In genomic region chr5:146792140-146792791, GRCm38 (mm10) we compare ENCODE assay signal across 9 mouse cellular contexts. TPM values are rescaled to one million over a fixed set of nuclear protein-coding genes. Genes with fewer than 3 reads are reported as not detected.
DNase-seq lines count a peak whose midpoint lies in the region; ATAC-seq and TF ChIP-seq lines count a peak whose summit lies in the region.
"Had no signal": no experiment of that assay in that cellular context is flagged by ENCODE, and none has a peak within 500 bp of the region (broad histone marks: within the 10 kb centered on the region; RNA-seq: fewer than 3 reads in every experiment).

No protein-coding gene starts in this region.

- WGBS in forebrain, postnatal 0 days, result 82% methylated on average over 7 of the region's 7 CpGs
- 75% methylated on average over 7 of the region's 7 CpGs for WGBS in forebrain, embryonic 16.5 days
- 88% methylated on average over 7 of the region's 7 CpGs for WGBS in midbrain, embryonic 14.5 days
- 85% methylated on average over 7 of the region's 7 CpGs for whole genome bisulfite sequencing in midbrain, embryonic 10.5 days
- WGBS in stomach, embryonic 15.5 days, result 59% methylated on average over 7 of the region's 7 CpGs

- H3K4me1 ChIP-seq in forebrain, postnatal 0 days (ENCODE audit: insufficient read depth), result peaks cover 10% of the 10 kb centered on the region
- H3K4me1 ChIP-seq in forebrain, embryonic 16.5 days (replicated peaks; ENCODE audit: control insufficient read depth, insufficient read depth, low read length), result peaks cover 28% of the 10 kb centered on the region
- H3K4me1 ChIP-seq in midbrain, embryonic 14.5 days (ENCODE audit: control insufficient read depth, insufficient read depth, low read length), result peaks cover 20% of the 10 kb centered on the region
- peaks cover 54% of the 10 kb centered on the region for H3K4me1 ChIP-seq in midbrain, embryonic 10.5 days
- H3K4me1 ChIP-seq in stomach, embryonic 15.5 days, result peaks cover 39% of the 10 kb centered on the region

- TF ChIP-seq CTCF in forebrain, postnatal 0 days (IDR thresholded peaks at IDR 0.05; ENCODE audit: low read depth), result no peak

- no peak overlapping the region for H3K4me3 ChIP-seq in forebrain, postnatal 0 days (ENCODE audit: low read depth, low read length)
- H3K4me3 ChIP-seq in forebrain, embryonic 16.5 days (replicated peaks; ENCODE audit: low read length), result no peak overlapping the region
- H3K4me3 ChIP-seq in midbrain, embryonic 14.5 days (replicated peaks; ENCODE audit: low read depth, low read length), result no peak overlapping the region
- no peak overlapping the region for H3K4me3 ChIP-seq in midbrain, embryonic 10.5 days
- H3K4me3 ChIP-seq in stomach, embryonic 15.5 days (replicated peaks), result no peak overlapping the region

- ATAC-seq in forebrain, postnatal 0 days, result no peak
- ATAC-seq in forebrain, embryonic 16.5 days, result no peak
- ATAC-seq in midbrain, embryonic 14.5 days (ENCODE audit: low FRiP score, low TSS enrichment), result no peak
- ATAC-seq in stomach, embryonic 15.5 days (ENCODE audit: insufficient read depth, low FRiP score, low read depth), result no peak

- H3K27ac ChIP-seq in forebrain, postnatal 0 days (ENCODE audit: low read depth, low read length), result no peak overlapping the region
- H3K27ac ChIP-seq in forebrain, embryonic 16.5 days (ENCODE audit: low read length), result no peak overlapping the region
- H3K27ac ChIP-seq in midbrain, embryonic 14.5 days (replicated peaks; ENCODE audit: low read depth, low read length), result no peak overlapping the region
- H3K27ac ChIP-seq in midbrain, embryonic 10.5 days (replicated peaks), result no peak overlapping the region
- H3K27ac ChIP-seq in stomach, embryonic 15.5 days, result no peak overlapping the region

- no peaks in the 10 kb centered on the region for H3K36me3 ChIP-seq in forebrain, postnatal 0 days (ENCODE audit: insufficient read depth)
- no peaks in the 10 kb centered on the region for H3K36me3 ChIP-seq in forebrain, embryonic 16.5 days (ENCODE audit: control insufficient read depth, insufficient read depth)
- no peaks in the 10 kb centered on the region for H3K36me3 ChIP-seq in midbrain, embryonic 14.5 days (ENCODE audit: control insufficient read depth, insufficient read depth, low read length)
- peaks cover under 1% of the 10 kb centered on the region; the same call in 1 of the 2 replicates for H3K36me3 ChIP-seq in midbrain, embryonic 10.5 days
- H3K36me3 ChIP-seq in stomach, embryonic 15.5 days, result no peaks in the 10 kb centered on the region

- peak overlapping the region; percentile 2 for H3K4me2 ChIP-seq in forebrain, postnatal 0 days (ENCODE audit: low read depth)
- H3K4me2 ChIP-seq in forebrain, embryonic 16.5 days (ENCODE audit: low read length), result no peak overlapping the region; the same call in 1 of the 2 replicates
- peak overlapping the region; percentile 81; the same call in 1 of the 2 replicates for H3K4me2 ChIP-seq in midbrain, embryonic 14.5 days (ENCODE audit: low read length)
- H3K4me2 ChIP-seq in stomach, embryonic 15.5 days, result peak overlapping the region; percentile 74; the same call in 1 of the 2 replicates

- H3K9ac ChIP-seq in forebrain, postnatal 0 days, result no peak overlapping the region
- no peak overlapping the region for H3K9ac ChIP-seq in forebrain, embryonic 16.5 days (replicated peaks; ENCODE audit: low read depth, low read length)
- no peak overlapping the region for H3K9ac ChIP-seq in midbrain, embryonic 14.5 days (replicated peaks; ENCODE audit: low read length)
- H3K9ac ChIP-seq in stomach, embryonic 15.5 days, result no peak overlapping the region

- no peaks in the 10 kb centered on the region for H3K27me3 ChIP-seq in forebrain, postnatal 0 days (ENCODE audit: insufficient read depth, low read length)
- H3K27me3 ChIP-seq in forebrain, embryonic 16.5 days (replicated peaks; ENCODE audit: control insufficient read depth, insufficient read depth, low read length), result no peaks in the 10 kb centered on the region
- H3K27me3 ChIP-seq in midbrain, embryonic 14.5 days (ENCODE audit: control insufficient read depth, insufficient read depth, low read length), result no peaks in the 10 kb centered on the region
- H3K27me3 ChIP-seq in midbrain, embryonic 10.5 days (ENCODE audit: low read depth, poor library complexity, severe bottlenecking), result no peaks in the 10 kb centered on the region
- H3K27me3 ChIP-seq in stomach, embryonic 15.5 days (replicated peaks), result no peaks in the 10 kb centered on the region

- DNase-seq in forebrain, postnatal 0 days, result no peak
- no peak for DNase-seq in midbrain, embryonic 14.5 days
- DNase-seq in midbrain, embryonic 10.5 days (ENCODE audit: low spot score), result no peak
- DNase-seq in kidney, postnatal 25 days, result peak; percentile 51 to 67
- DNase-seq in left cerebral cortex, adult 18-20 months (ENCODE audit: low spot score in 2 of 2), result no peak
- DNase-seq in left cerebral cortex, adult 8-10 months (ENCODE audit: low spot score in 2 of 2), result no peak
- DNase-seq: gastrocnemius, postnatal 14 days had no signal

- H3K9me3 ChIP-seq in forebrain, postnatal 0 days (ENCODE audit: low read length), result no peaks in the 10 kb centered on the region
- H3K9me3 ChIP-seq in forebrain, embryonic 16.5 days (ENCODE audit: control insufficient read depth, low read length), result no peaks in the 10 kb centered on the region
- H3K9me3 ChIP-seq in midbrain, embryonic 14.5 days (ENCODE audit: control insufficient read depth, low read length), result no peaks in the 10 kb centered on the region
- H3K9me3 ChIP-seq in midbrain, embryonic 10.5 days (replicated peaks), result no peaks in the 10 kb centered on the region
- H3K9me3 ChIP-seq in stomach, embryonic 15.5 days, result no peaks in the 10 kb centered on the region

RNA-seq across cellular contexts. Expression of gene Usp12, which starts 2.5 kb away (rescaled TPM):
- 27.9 and 31.1 TPM in 2 replicates for total RNA-seq in forebrain, postnatal 0 days (2014; rRNA removed)
- 13.7 and 16.2 TPM in 2 replicates for polyA plus RNA-seq in forebrain, postnatal 0 days (2015; fragmentation: Nextera tagmentation; extraction: Ambion mirVana)
- 16.9 and 17.5 TPM in 2 replicates for polyA plus RNA-seq in forebrain, embryonic 16.5 days (2015; fragmentation: Nextera tagmentation; extraction: Ambion mirVana)
- polyA plus RNA-seq in midbrain, embryonic 14.5 days (2014; fragmentation: Nextera tagmentation; extraction: Ambion mirVana), result 11.2 and 13.1 TPM in 2 replicates
- 14.4 and 14.6 TPM in 2 replicates for polyA plus RNA-seq in midbrain, embryonic 10.5 days (2016; fragmentation: Nextera tagmentation; extraction: Ambion mirVana)
- 18.9 and 20.8 TPM in 2 replicates for polyA plus RNA-seq in stomach, embryonic 15.5 days (2015; fragmentation: Nextera tagmentation; extraction: Ambion mirVana)
- total RNA-seq in left cerebral cortex, adult 18-20 months (2021), result 10 to 100 TPM; 56.6 to 61.1 TPM
- 10 to 100 TPM; 50.1 to 58.9 (median 54.3) TPM for total RNA-seq in left cerebral cortex, adult 8-10 months (2022)

RNA-seq across cellular contexts. Expression of gene Rpl21, which starts 40.4 kb away (rescaled TPM):
- total RNA-seq in forebrain, postnatal 0 days (2014; rRNA removed), result 330 and 390 TPM in 2 replicates
- polyA plus RNA-seq in forebrain, postnatal 0 days (2015; fragmentation: Nextera tagmentation; extraction: Ambion mirVana), result 375 and 447 TPM in 2 replicates
- polyA plus RNA-seq in forebrain, embryonic 16.5 days (2015; fragmentation: Nextera tagmentation; extraction: Ambion mirVana), result 320 and 325 TPM in 2 replicates
- polyA plus RNA-seq in midbrain, embryonic 14.5 days (2014; fragmentation: Nextera tagmentation; extraction: Ambion mirVana), result 410 and 413 TPM in 2 replicates
- polyA plus RNA-seq in midbrain, embryonic 10.5 days (2016; fragmentation: Nextera tagmentation; extraction: Ambion mirVana), result 451 and 536 TPM in 2 replicates
- 489 and 511 TPM in 2 replicates for polyA plus RNA-seq in stomach, embryonic 15.5 days (2015; fragmentation: Nextera tagmentation; extraction: Ambion mirVana)
- total RNA-seq in left cerebral cortex, adult 18-20 months (2021), result 100 to 1,000 TPM; 178 to 190 TPM
- total RNA-seq in left cerebral cortex, adult 8-10 months (2022), result 100 to 1,000 TPM; 131 to 217 (median 174) TPM

RNA-seq across cellular contexts. Expression of gene Rasl11a, which starts 52.6 kb away (rescaled TPM):
- total RNA-seq in forebrain, postnatal 0 days (2014; rRNA removed), result 17.8 and 19.6 TPM in 2 replicates
- polyA plus RNA-seq in forebrain, postnatal 0 days (2015; fragmentation: Nextera tagmentation; extraction: Ambion mirVana), result 22.8 and 24.7 TPM in 2 replicates
- 11.0 and 11.4 TPM in 2 replicates for polyA plus RNA-seq in forebrain, embryonic 16.5 days (2015; fragmentation: Nextera tagmentation; extraction: Ambion mirVana)
- polyA plus RNA-seq in midbrain, embryonic 14.5 days (2014; fragmentation: Nextera tagmentation; extraction: Ambion mirVana), result 6.9 and 8.2 TPM in 2 replicates
- 30.1 and 37.2 TPM in 2 replicates for polyA plus RNA-seq in midbrain, embryonic 10.5 days (2016; fragmentation: Nextera tagmentation; extraction: Ambion mirVana)
- 16.4 and 18.1 TPM in 2 replicates for polyA plus RNA-seq in stomach, embryonic 15.5 days (2015; fragmentation: Nextera tagmentation; extraction: Ambion mirVana)
- 10 to 100 TPM; 10.8 to 11.6 TPM for total RNA-seq in left cerebral cortex, adult 18-20 months (2021)
- 1 to 10 TPM; 3.2 to 5.9 (median 4.9) TPM for total RNA-seq in left cerebral cortex, adult 8-10 months (2022)

Comparison
In these comparisons a context has a peak if more than half of its experiments do, and no peak if none do; other contexts are left out.
1. DNase-seq: peak in kidney, postnatal 25 days (2 of 2); none in forebrain, postnatal 0 days (single experiment), midbrain, embryonic 14.5 days (single experiment), midbrain, embryonic 10.5 days (single experiment), left cerebral cortex, adult 18-20 months (0 of 2) and left cerebral cortex, adult 8-10 months (0 of 2).